ENCODE assay signal across 8 mouse cellular contexts in genomic region chr9:54700746-54701145, GRCm38 (mm10). TPM values are rescaled to one million over a fixed set of nuclear protein-coding genes. Genes with fewer than 3 reads are reported as not detected.
DNase-seq lines count a peak whose midpoint lies in the region; ATAC-seq and TF ChIP-seq lines count a peak whose summit lies in the region.

No protein-coding gene starts in this region.

- peaks cover 4% of the 10 kb centered on the region; the same call in 1 of the 2 replicates for H3K4me1 ChIP-seq in midbrain, postnatal 0 days (ENCODE audit: insufficient read depth, low read length)
- H3K4me1 ChIP-seq in midbrain, embryonic 13.5 days (replicated peaks): peaks cover 21% of the 10 kb centered on the region
- no peaks in the 10 kb centered on the region for H3K4me1 ChIP-seq in intestine, postnatal 0 days (replicated peaks; ENCODE audit: control insufficient read depth, insufficient read depth, low read length)
- peaks cover 2% of the 10 kb centered on the region for H3K4me1 ChIP-seq in stomach, postnatal 0 days (replicated peaks; ENCODE audit: control insufficient read depth, insufficient read depth)

- no peak for TF ChIP-seq CTCF in midbrain, postnatal 0 days (IDR thresholded peaks at IDR 0.05)
- TF ChIP-seq CTCF in intestine, postnatal 0 days (IDR thresholded peaks at IDR 0.05; ENCODE audit: low read depth): no peak
- TF ChIP-seq CTCF in stomach, postnatal 0 days (IDR thresholded peaks at IDR 0.05; ENCODE audit: low read depth): no peak

- no peak for TF ChIP-seq EP300 in stomach, postnatal 0 days (optimal IDR thresholded peaks at IDR 0.05)

- peak overlapping the region; percentile 76 for H3K4me3 ChIP-seq in midbrain, postnatal 0 days (ENCODE audit: low read depth, low read length)
- H3K4me3 ChIP-seq in midbrain, embryonic 13.5 days (replicated peaks): no peak overlapping the region
- H3K4me3 ChIP-seq in intestine, postnatal 0 days (ENCODE audit: low read depth, low read length): no peak overlapping the region
- no peak overlapping the region; the same call in 1 of the 2 replicates for H3K4me3 ChIP-seq in stomach, postnatal 0 days (ENCODE audit: low read depth, low read length)

- intact Hi-C loops in heart, postnatal 14 days (cut with DNase I): no loop called here

- DNase-seq in heart, adult 11 months: peak; percentile 86
- DNase-seq in heart, postnatal 14 days: no peak
- DNase-seq in midbrain, postnatal 0 days (ENCODE audit: low spot score): no peak
- DNase-seq in stomach, postnatal 0 days (ENCODE audit: low spot score): no peak
- DNase-seq in gastrocnemius, postnatal 4 days (ENCODE audit: low spot score in 2 of 2): no peak
- no peak for DNase-seq in cerebellum, postnatal 14 days

- no peaks in the 10 kb centered on the region for H3K36me3 ChIP-seq in midbrain, postnatal 0 days (ENCODE audit: insufficient read depth, low read length)
- no peaks in the 10 kb centered on the region for H3K36me3 ChIP-seq in midbrain, embryonic 13.5 days
- H3K36me3 ChIP-seq in intestine, postnatal 0 days (ENCODE audit: control insufficient read depth, insufficient read depth): no peaks in the 10 kb centered on the region
- H3K36me3 ChIP-seq in stomach, postnatal 0 days (ENCODE audit: control insufficient read depth, insufficient read depth, low read length): no peaks in the 10 kb centered on the region

- H3K9me3 ChIP-seq in midbrain, postnatal 0 days (ENCODE audit: low read length): no peaks in the 10 kb centered on the region
- H3K9me3 ChIP-seq in midbrain, embryonic 13.5 days: 0 out of 2 replicates have a peak, but pooled peaks cover 6% of the 10 kb centered on the region
- no peaks in the 10 kb centered on the region for H3K9me3 ChIP-seq in intestine, postnatal 0 days (ENCODE audit: control insufficient read depth)
- H3K9me3 ChIP-seq in stomach, postnatal 0 days (ENCODE audit: control insufficient read depth, low read length): no peaks in the 10 kb centered on the region

- 78% methylated on average over 7 of the region's 7 CpGs for WGBS in midbrain, postnatal 0 days
- 80% methylated on average over 7 of the region's 7 CpGs for whole genome bisulfite sequencing in midbrain, embryonic 13.5 days
- WGBS in intestine, postnatal 0 days: 85% methylated on average over 7 of the region's 7 CpGs
- 81% methylated on average over 7 of the region's 7 CpGs for WGBS in stomach, postnatal 0 days

- no peaks in the 10 kb centered on the region for H3K27me3 ChIP-seq in midbrain, postnatal 0 days (ENCODE audit: insufficient read depth, low read length)
- peaks cover 41% of the 10 kb centered on the region for H3K27me3 ChIP-seq in midbrain, embryonic 13.5 days
- H3K27me3 ChIP-seq in intestine, postnatal 0 days (replicated peaks; ENCODE audit: control insufficient read depth, insufficient read depth, low read length): peaks cover 11% of the 10 kb centered on the region; the same call in 1 of the 2 replicates
- no peaks in the 10 kb centered on the region for H3K27me3 ChIP-seq in stomach, postnatal 0 days (ENCODE audit: control insufficient read depth, insufficient read depth, low read length)

- peak overlapping the region; percentile 87 for H3K4me2 ChIP-seq in midbrain, postnatal 0 days (ENCODE audit: low read depth, low read length, poor library complexity, severe bottlenecking)
- H3K4me2 ChIP-seq in midbrain, embryonic 13.5 days (replicated peaks): no peak overlapping the region
- H3K4me2 ChIP-seq in intestine, postnatal 0 days (replicated peaks; ENCODE audit: low read depth): peak overlapping the region; percentile 98; the same call in 1 of the 2 replicates
- peak overlapping the region; percentile 98; the same call in 1 of the 2 replicates for H3K4me2 ChIP-seq in stomach, postnatal 0 days (replicated peaks; ENCODE audit: low read depth)

- no peak for ATAC-seq in midbrain, postnatal 0 days (ENCODE audit: low FRiP score)
- ATAC-seq in midbrain, embryonic 13.5 days: no peak
- ATAC-seq in intestine, postnatal 0 days: no peak
- no peak for ATAC-seq in stomach, postnatal 0 days (ENCODE audit: low FRiP score, low TSS enrichment)

- no peak overlapping the region for H3K27ac ChIP-seq in midbrain, postnatal 0 days (ENCODE audit: low read depth, low read length)
- H3K27ac ChIP-seq in midbrain, embryonic 13.5 days: no peak overlapping the region
- no peak overlapping the region for H3K27ac ChIP-seq in intestine, postnatal 0 days (ENCODE audit: low read depth, low read length)
- H3K27ac ChIP-seq in stomach, postnatal 0 days (replicated peaks): no peak overlapping the region

- H3K9ac ChIP-seq in midbrain, postnatal 0 days (replicated peaks; ENCODE audit: low read length, poor library complexity, severe bottlenecking): no peak overlapping the region
- no peak overlapping the region for H3K9ac ChIP-seq in midbrain, embryonic 13.5 days (replicated peaks)
- H3K9ac ChIP-seq in intestine, postnatal 0 days (ENCODE audit: low read depth, low read length): no peak overlapping the region
- H3K9ac ChIP-seq in stomach, postnatal 0 days (ENCODE audit: low read length): no peak overlapping the region

RNA-seq across cellular contexts. Expression of gene Dnaja4, which starts 2.1 kb away (rescaled TPM):
- 10 to 100 TPM; 48.2 to 51.7 TPM for total RNA-seq in heart, postnatal 14 days (2021)
- total RNA-seq in midbrain, postnatal 0 days (2014; rRNA removed): 5.4 and 7.7 TPM in 2 replicates
- 6.7 and 8.0 TPM in 2 replicates for polyA plus RNA-seq in midbrain, postnatal 0 days (2015; fragmentation: Nextera tagmentation; extraction: Ambion mirVana)
- 2.9 and 3.0 TPM in 2 replicates for polyA plus RNA-seq in midbrain, embryonic 13.5 days (2015; fragmentation: Nextera tagmentation; extraction: Ambion mirVana)
- 3.4 and 4.0 TPM in 2 replicates for polyA plus RNA-seq in intestine, postnatal 0 days (2015; fragmentation: Nextera tagmentation; extraction: Ambion mirVana)
- 5.5 and 6.2 TPM in 2 replicates for polyA plus RNA-seq in stomach, postnatal 0 days (2015; fragmentation: Nextera tagmentation; extraction: Ambion mirVana)
- total RNA-seq in gastrocnemius, postnatal 4 days (2021): 10 to 100 TPM; 38.7 to 49.3 TPM

RNA-seq across cellular contexts. Expression of gene Wdr61, which starts 33.6 kb away (rescaled TPM):
- 10 to 100 TPM; 32.7 to 34.7 TPM for total RNA-seq in heart, postnatal 14 days (2021)
- total RNA-seq in midbrain, postnatal 0 days (2014; rRNA removed): 43.7 and 47.3 TPM in 2 replicates
- 83.9 and 86.3 TPM in 2 replicates for polyA plus RNA-seq in midbrain, postnatal 0 days (2015; fragmentation: Nextera tagmentation; extraction: Ambion mirVana)
- polyA plus RNA-seq in midbrain, embryonic 13.5 days (2015; fragmentation: Nextera tagmentation; extraction: Ambion mirVana): 119 and 120 TPM in 2 replicates
- polyA plus RNA-seq in intestine, postnatal 0 days (2015; fragmentation: Nextera tagmentation; extraction: Ambion mirVana): 108 and 111 TPM in 2 replicates
- 129 and 132 TPM in 2 replicates for polyA plus RNA-seq in stomach, postnatal 0 days (2015; fragmentation: Nextera tagmentation; extraction: Ambion mirVana)
- 10 to 100 TPM; 44.2 to 45.1 TPM for total RNA-seq in gastrocnemius, postnatal 4 days (2021)

RNA-seq across cellular contexts. Expression of gene Acsbg1, which starts 39.1 kb away (rescaled TPM):
- total RNA-seq in heart, postnatal 14 days (2021): under 1 TPM; 0.14 to 0.27 TPM
- total RNA-seq in midbrain, postnatal 0 days (2014; rRNA removed): 54.7 and 69.9 TPM in 2 replicates
- 42.8 and 49.7 TPM in 2 replicates for polyA plus RNA-seq in midbrain, postnatal 0 days (2015; fragmentation: Nextera tagmentation; extraction: Ambion mirVana)
- 8.8 and 12.2 TPM in 2 replicates for polyA plus RNA-seq in midbrain, embryonic 13.5 days (2015; fragmentation: Nextera tagmentation; extraction: Ambion mirVana)
- 0.16 and 0.27 TPM in 2 replicates for polyA plus RNA-seq in intestine, postnatal 0 days (2015; fragmentation: Nextera tagmentation; extraction: Ambion mirVana)
- 57.7 and 68.3 TPM in 2 replicates for polyA plus RNA-seq in stomach, postnatal 0 days (2015; fragmentation: Nextera tagmentation; extraction: Ambion mirVana)
- total RNA-seq in gastrocnemius, postnatal 4 days (2021): under 1 TPM; 0.36 to 0.66 TPM
